Mouse (Mus musculus): ENCODE measurements around the gene Samhd1. TPM values are rescaled to one million over a fixed set of nuclear protein-coding genes. Genes with fewer than 3 reads are reported as not detected.

Samhd1 gene
- polyA plus RNA-seq, 1 experiment from 2014 or later = 20.6 TPM

DNA sequence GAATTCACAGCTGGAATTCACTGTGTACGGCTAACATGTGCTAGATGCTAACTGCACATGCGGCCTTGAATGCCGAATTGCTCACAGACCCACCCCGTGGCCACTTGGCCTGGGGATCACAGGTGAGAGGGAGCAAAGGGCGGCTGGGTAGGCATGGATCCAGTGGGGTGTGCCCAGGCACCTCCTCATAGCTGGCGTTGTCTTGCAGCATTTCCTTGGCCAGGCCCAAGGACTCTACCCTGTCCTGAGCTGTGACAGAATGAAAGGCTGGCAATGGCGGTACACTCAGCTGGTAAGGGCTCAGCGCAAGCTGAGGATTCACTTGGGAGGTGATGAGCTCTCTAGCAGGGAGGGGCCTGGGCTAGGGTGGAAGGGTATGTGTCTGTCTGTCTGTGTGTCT lies 48.3 kb downstream of the Samhd1 start, which contains the start of gene Tldc2:
Tldc2 (plus strand) TSS at position 260 of the 400 bp plus-strand sequence.
- WGBS = 87% methylated on average over 8 of the region's 8 CpGs
- Histone ChIP-seq H3K4me1 (peaks cover 9% of the 10 kb centered on the region), H3K4me2 (replicated peaks) (no peak within 1 kb of the TSS), H3K4me3 (no peak within 1 kb of the TSS), H3K9ac (replicated peaks) (no peak within 1 kb of the TSS), H3K27ac (replicated peaks) (no peak within 1 kb of the TSS), H3K9me3 (no peaks in the 10 kb centered on the region), H3K36me3 (no peaks in the 10 kb centered on the region), H3K27me3 (no peaks in the 10 kb centered on the region)
- ATAC-seq (ENCODE audit: low FRiP score, low read depth) = no peak

DNA sequence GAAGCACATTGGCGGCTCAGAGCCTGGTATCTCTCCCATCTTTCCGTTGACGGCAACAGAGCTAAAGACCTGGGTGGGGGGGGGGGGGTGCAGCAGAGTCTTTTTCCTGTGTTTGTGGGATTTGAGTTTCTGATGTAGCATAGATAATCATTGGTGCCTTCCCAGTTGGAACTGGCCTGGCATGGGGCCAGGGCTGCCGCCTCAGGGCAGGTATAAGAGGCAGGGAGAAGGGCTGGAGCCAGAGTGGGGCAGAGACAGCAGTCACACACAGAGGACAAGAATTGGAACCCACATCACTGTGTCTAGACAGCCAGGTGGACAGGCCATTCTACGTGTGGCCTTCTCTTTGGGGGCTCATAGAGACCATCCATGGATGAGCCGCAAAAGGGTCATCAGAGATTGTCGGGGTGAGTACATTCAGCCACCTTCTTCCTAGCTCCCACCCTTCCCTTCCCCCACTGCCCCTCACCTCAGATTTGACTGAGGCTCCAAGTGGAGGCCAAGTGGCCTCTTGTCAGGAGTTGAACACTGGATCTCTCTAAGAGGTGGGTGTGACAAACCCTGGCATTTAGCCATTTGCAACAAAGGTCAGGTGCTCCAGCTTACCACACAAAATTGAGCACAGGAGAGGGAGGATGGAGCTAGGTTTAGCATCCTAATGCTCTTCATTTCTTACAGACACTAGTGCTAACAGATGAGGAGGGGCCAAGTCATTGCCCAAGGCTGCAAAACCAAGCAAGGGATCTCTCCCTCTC lies 50.1 kb downstream of the Samhd1 start:
- ATAC-seq (ENCODE audit: low FRiP score, low read depth) = no peak
- Histone ChIP-seq H3K4me3 (no peak overlapping the region), H3K27me3 (no peaks in the 10 kb centered on the region), H3K4me2 (replicated peaks) (no peak overlapping the region), H3K4me1 (peaks cover 10% of the 10 kb centered on the region), H3K36me3 (no peaks in the 10 kb centered on the region), H3K9ac (replicated peaks) (no peak overlapping the region), H3K9me3 (no peaks in the 10 kb centered on the region), H3K27ac (replicated peaks) (no peak overlapping the region)
- 86% methylated on average over 7 of the region's 7 CpGs for WGBS

DNA sequence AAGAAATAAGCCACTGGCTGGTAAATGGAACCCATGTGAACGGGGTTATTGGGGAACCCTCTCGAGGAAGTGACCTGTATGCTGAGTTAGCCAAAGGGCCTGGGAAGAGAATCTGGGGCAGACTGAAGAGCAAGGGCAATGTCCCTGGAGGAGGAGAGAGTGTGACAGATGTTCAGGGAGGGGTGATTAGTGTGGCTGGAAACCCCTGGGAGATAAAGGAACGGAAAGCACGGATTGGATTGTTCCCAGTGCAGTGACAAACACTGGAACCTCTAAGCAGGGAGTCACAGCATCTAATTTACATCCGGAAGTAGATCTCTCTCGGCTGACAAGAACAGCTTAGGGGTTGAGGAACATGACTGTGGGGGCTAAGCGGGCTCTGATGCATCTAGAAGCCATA lies 53.1 kb downstream of the Samhd1 start:
- 0 out of 2 replicates have a peak overlapping the region, but pooled peaks have one; percentile 4 for H3K9ac ChIP-seq (replicated peaks)
- H3K9me3 ChIP-seq = no peaks in the 10 kb centered on the region
- peaks cover 23% of the 10 kb centered on the region for H3K4me1 ChIP-seq
- no peak overlapping the region for H3K4me3 ChIP-seq
- H3K36me3 ChIP-seq = no peaks in the 10 kb centered on the region
- H3K4me2 ChIP-seq (replicated peaks) = no peak overlapping the region
- no peak for ATAC-seq (ENCODE audit: low FRiP score, low read depth)
- no peaks in the 10 kb centered on the region for H3K27me3 ChIP-seq
- 25% methylated on average over 7 of the region's 7 CpGs for WGBS
- no peak overlapping the region for H3K27ac ChIP-seq (replicated peaks)

- no peaks in the 10 kb centered on the region for H3K27me3 ChIP-seq
- no peak for ATAC-seq (ENCODE audit: low FRiP score, low read depth)
- 96% methylated on average over 8 of the region's 8 CpGs for WGBS
- H3K36me3 ChIP-seq = no peaks in the 10 kb centered on the region; the same call in 1 of the 2 replicates
- H3K9ac ChIP-seq (replicated peaks) = no peak overlapping the region
- no peaks in the 10 kb centered on the region for H3K9me3 ChIP-seq
- H3K4me1 ChIP-seq = peaks cover 29% of the 10 kb centered on the region
- no peak overlapping the region for H3K4me3 ChIP-seq
- H3K4me2 ChIP-seq (replicated peaks) = no peak overlapping the region
- no peak overlapping the region for H3K27ac ChIP-seq (replicated peaks)
Observed at GRCm38 (mm10) chr2:157081331-157081730, 53.7 kb downstream of the Samhd1 start.

GRCm38 (mm10) chr2:157079701-157080180 lies 55.3 kb downstream of the Samhd1 start:
- no peaks in the 10 kb centered on the region for H3K27me3 ChIP-seq
- peak overlapping the region; percentile 73 for H3K4me3 ChIP-seq
- H3K27ac ChIP-seq (replicated peaks) = peak overlapping the region; percentile 97
- H3K4me2 ChIP-seq (replicated peaks) = peak overlapping the region; percentile 99
- peak overlapping the region; percentile 99 for H3K9ac ChIP-seq (replicated peaks)
- no peaks in the 10 kb centered on the region for H3K9me3 ChIP-seq
- no peaks in the 10 kb centered on the region; the same call in 1 of the 2 replicates for H3K36me3 ChIP-seq
- H3K4me1 ChIP-seq = peaks cover 43% of the 10 kb centered on the region
- 6% methylated on average over 16 of the region's 16 CpGs for WGBS
- 0 out of 2 replicates have a peak, but pooled peaks have one; percentile 1 for ATAC-seq (ENCODE audit: low FRiP score, low read depth)

DNA sequence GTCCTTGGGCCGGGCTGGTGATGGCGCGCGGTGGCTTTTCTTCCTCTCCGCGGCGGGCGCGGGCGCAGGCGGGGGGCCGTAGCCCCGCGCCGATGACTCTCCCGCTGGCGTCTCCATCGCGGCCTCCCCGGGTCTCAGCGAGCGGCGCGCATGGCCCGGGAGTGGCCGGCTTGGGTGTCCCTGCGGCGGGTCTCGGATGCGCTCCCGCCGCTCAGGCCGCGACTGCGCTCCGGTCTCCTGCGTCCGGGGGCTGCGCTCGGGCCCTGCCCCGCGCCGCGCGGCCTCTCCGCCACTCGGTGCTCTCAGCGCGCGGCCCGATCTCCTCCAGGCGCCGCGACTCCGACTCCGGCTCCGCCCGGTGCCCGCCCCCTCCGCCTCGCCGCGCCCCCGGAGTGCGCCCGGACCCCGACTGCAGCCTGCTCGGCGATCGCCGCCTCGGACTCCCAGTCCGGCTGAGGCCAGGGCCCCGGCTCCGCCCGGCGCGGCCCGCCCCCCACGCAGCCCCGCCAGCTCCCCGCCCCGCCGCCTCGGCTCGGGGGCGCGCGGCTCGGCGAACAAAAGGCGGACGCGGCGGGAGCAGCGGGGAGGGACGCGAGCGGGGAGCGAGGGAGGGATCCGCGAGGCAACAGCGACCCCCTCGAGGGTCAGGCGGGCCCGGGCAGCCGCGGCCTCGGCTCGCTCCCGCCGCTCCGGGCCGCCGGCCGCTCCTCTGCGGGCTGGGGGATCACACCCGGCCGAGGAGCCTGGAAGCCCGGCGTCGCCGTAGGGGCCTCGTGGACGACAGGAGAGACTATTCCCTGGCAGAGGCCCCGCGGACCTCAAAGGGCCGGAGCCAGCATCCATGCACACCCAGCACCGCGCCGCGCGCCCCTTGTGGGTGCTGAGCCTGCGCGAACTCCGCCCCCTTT lies 56.0 kb downstream of the Samhd1 start, which contains the start of gene Soga1:
Soga1 (minus strand) TSS at position 462 of the 908 bp plus-strand sequence.
- no peaks in the 10 kb centered on the region for H3K9me3 ChIP-seq
- peak within 1 kb of the TSS; percentile 99 for H3K9ac ChIP-seq (replicated peaks)
- peaks cover 49% of the 10 kb centered on the region for H3K4me1 ChIP-seq
- peak; percentile 88 for ATAC-seq (ENCODE audit: low FRiP score, low read depth)
- H3K27ac ChIP-seq (replicated peaks) = peak within 1 kb of the TSS; percentile 97
- H3K36me3 ChIP-seq = no peaks in the 10 kb centered on the region; the same call in 1 of the 2 replicates
- H3K4me3 ChIP-seq = peak within 1 kb of the TSS; percentile 73
- peak within 1 kb of the TSS; percentile 99 for H3K4me2 ChIP-seq (replicated peaks)
- H3K27me3 ChIP-seq = no peaks in the 10 kb centered on the region
- under 1% methylated on average over 102 of the region's 136 CpGs for WGBS

GRCm38 (mm10) chr2:157078059-157078792 lies 56.8 kb downstream of the Samhd1 start:
- under 1% methylated on average over 75 of the region's 79 CpGs for WGBS
- Histone ChIP-seq H3K9me3 (no peaks in the 10 kb centered on the region), H3K27ac (replicated peaks) (peak overlapping the region; percentile 97), H3K4me3 (peak overlapping the region; percentile 73), H3K4me1 (peaks cover 58% of the 10 kb centered on the region), H3K36me3 (peaks cover 5% of the 10 kb centered on the region), H3K27me3 (no peaks in the 10 kb centered on the region), H3K4me2 (replicated peaks) (peak overlapping the region; percentile 99), H3K9ac (replicated peaks) (peak overlapping the region; percentile 99)
- ATAC-seq (ENCODE audit: low FRiP score, low read depth) = peak; percentile 16; the same call in 1 of the 2 replicates

GRCm38 (mm10) chr2:157077641-157078058 lies 57.4 kb downstream of the Samhd1 start:
- peak overlapping the region; percentile 99 for H3K9ac ChIP-seq (replicated peaks)
- no peaks in the 10 kb centered on the region for H3K27me3 ChIP-seq
- H3K4me1 ChIP-seq = peaks cover 63% of the 10 kb centered on the region
- under 1% methylated on average over 15 of the region's 15 CpGs for WGBS
- peak overlapping the region; percentile 73 for H3K4me3 ChIP-seq
- H3K9me3 ChIP-seq = no peaks in the 10 kb centered on the region
- peaks cover 9% of the 10 kb centered on the region for H3K36me3 ChIP-seq
- peak overlapping the region; percentile 99 for H3K4me2 ChIP-seq (replicated peaks)
- peak overlapping the region; percentile 97 for H3K27ac ChIP-seq (replicated peaks)
- ATAC-seq (ENCODE audit: low FRiP score, low read depth) = no peak

- no peaks in the 10 kb centered on the region for H3K27me3 ChIP-seq
- no peaks in the 10 kb centered on the region for H3K9me3 ChIP-seq
- peaks cover 66% of the 10 kb centered on the region for H3K4me1 ChIP-seq
- peak overlapping the region; percentile 73 for H3K4me3 ChIP-seq
- peak overlapping the region; percentile 99 for H3K4me2 ChIP-seq (replicated peaks)
- H3K27ac ChIP-seq (replicated peaks) = peak overlapping the region; percentile 97; the same call in 1 of the 2 replicates
- H3K36me3 ChIP-seq = peaks cover 14% of the 10 kb centered on the region
- H3K9ac ChIP-seq (replicated peaks) = peak overlapping the region; percentile 99
- no peak for ATAC-seq (ENCODE audit: low FRiP score, low read depth)
- WGBS = 29% methylated on average over 5 of the region's 5 CpGs
Observed at GRCm38 (mm10) chr2:157077160-157077559, 57.9 kb downstream of the Samhd1 start.

DNA sequence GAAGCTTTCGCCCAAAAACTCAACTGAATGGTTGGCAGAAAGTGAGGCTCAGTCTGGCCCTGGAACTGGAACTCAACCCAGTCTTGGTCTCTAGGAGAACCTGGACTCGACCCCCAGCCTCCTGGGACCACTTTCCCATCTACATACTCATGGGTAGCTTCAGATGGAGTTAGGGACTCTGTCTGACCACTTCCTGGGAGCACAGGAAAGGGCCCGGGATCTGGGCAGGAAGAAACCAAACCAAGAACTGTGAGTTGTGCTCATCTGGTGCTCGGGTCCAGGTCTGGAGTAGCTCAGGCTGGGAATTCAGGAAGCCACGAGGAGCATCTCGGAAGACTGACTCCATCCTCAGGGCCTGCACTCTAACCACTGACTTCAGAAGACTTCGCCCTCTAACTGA lies 58.5 kb downstream of the Samhd1 start:
- peaks cover 67% of the 10 kb centered on the region for H3K4me1 ChIP-seq
- peaks cover 15% of the 10 kb centered on the region for H3K36me3 ChIP-seq
- WGBS = 90% methylated on average over 7 of the region's 7 CpGs

GRCm38 (mm10) chr2:157075685-157076084 lies 59.4 kb downstream of the Samhd1 start:
- H3K27me3 ChIP-seq = no peaks in the 10 kb centered on the region
- peak overlapping the region; percentile 73 for H3K4me3 ChIP-seq
- no peak overlapping the region; the same call in 1 of the 2 replicates for H3K27ac ChIP-seq (replicated peaks)
- H3K36me3 ChIP-seq = peaks cover 15% of the 10 kb centered on the region
- 79% methylated on average over 3 of the region's 3 CpGs for WGBS
- peak overlapping the region; percentile 42 for H3K9ac ChIP-seq (replicated peaks)
- no peaks in the 10 kb centered on the region for H3K9me3 ChIP-seq
- no peak for ATAC-seq (ENCODE audit: low FRiP score, low read depth)
- peak overlapping the region; percentile 99 for H3K4me2 ChIP-seq (replicated peaks)
- H3K4me1 ChIP-seq = peaks cover 76% of the 10 kb centered on the region

More for the DNA sequence above, 58.5 kb downstream of the Samhd1 start:
- peak overlapping the region; percentile 99 for H3K9ac ChIP-seq (replicated peaks)
- H3K27me3 ChIP-seq = no peaks in the 10 kb centered on the region
- no peaks in the 10 kb centered on the region for H3K9me3 ChIP-seq
- H3K4me2 ChIP-seq (replicated peaks) = peak overlapping the region; percentile 99
- H3K27ac ChIP-seq (replicated peaks) = no peak overlapping the region
- no peak for ATAC-seq (ENCODE audit: low FRiP score, low read depth)
- H3K4me3 ChIP-seq = peak overlapping the region; percentile 73
